Mouse (Mus musculus): ENCODE data around the gene St3gal3. TPM values are rescaled to one million over a fixed set of nuclear protein-coding genes. Genes with fewer than 3 reads are reported as not detected.
A peak's percentile ranks its signal among the peaks of the same experiment; 100 is the strongest.

Gene St3gal3
- polyA plus RNA-seq, 1 experiment, result 8.1 TPM

- no peak overlapping the region for H3K27ac ChIP-seq (ENCODE audit: insufficient read depth, low read depth, low read length)
- TF ChIP-seq POLR2A (IDR thresholded peaks at IDR 0.05; ENCODE audit: low read depth, low read length), result no peak
- no peak for TF ChIP-seq CTCF (IDR thresholded peaks at IDR 0.05; ENCODE audit: extremely low read depth, insufficient read length, insufficient replicate concordance, low read depth, low read length)
- WGBS, result 75% methylated on average over 4 of the region's 4 CpGs
- no peak overlapping the region for H3K4me3 ChIP-seq (ENCODE audit: low read depth, low read length)
- H3K27me3 ChIP-seq (ENCODE audit: control insufficient read depth, insufficient read depth, low read length), result no peaks in the 10 kb centered on the region
- no peaks in the 10 kb centered on the region for H3K4me1 ChIP-seq (ENCODE audit: control insufficient read depth, insufficient read depth, insufficient read length, low read length)
- H3K36me3 ChIP-seq (ENCODE audit: control insufficient read depth, insufficient read depth, low read length), result no peaks in the 10 kb centered on the region
Measured at GRCm38 (mm10) chr4:118040650-118041049, 94.1 kb downstream of the St3gal3 start.

- 90% methylated on average over 5 of the region's 5 CpGs for WGBS
- Histone ChIP-seq H3K27me3 (ENCODE audit: control insufficient read depth, insufficient read depth, low read length) (no peaks in the 10 kb centered on the region), H3K4me1 (ENCODE audit: control insufficient read depth, insufficient read depth, insufficient read length, low read length) (no peaks in the 10 kb centered on the region), H3K36me3 (ENCODE audit: control insufficient read depth, insufficient read depth, low read length) (no peaks in the 10 kb centered on the region), H3K27ac (ENCODE audit: insufficient read depth, low read depth, low read length) (no peak overlapping the region), H3K4me3 (ENCODE audit: low read depth, low read length) (no peak overlapping the region)
- TF ChIP-seq POLR2A (IDR thresholded peaks at IDR 0.05; ENCODE audit: low read depth, low read length) (no peak), CTCF (IDR thresholded peaks at IDR 0.05; ENCODE audit: extremely low read depth, insufficient read length, insufficient replicate concordance, low read depth, low read length) (no peak)
Measured at GRCm38 (mm10) chr4:118039964-118040363, 94.8 kb downstream of the St3gal3 start.

DNA sequence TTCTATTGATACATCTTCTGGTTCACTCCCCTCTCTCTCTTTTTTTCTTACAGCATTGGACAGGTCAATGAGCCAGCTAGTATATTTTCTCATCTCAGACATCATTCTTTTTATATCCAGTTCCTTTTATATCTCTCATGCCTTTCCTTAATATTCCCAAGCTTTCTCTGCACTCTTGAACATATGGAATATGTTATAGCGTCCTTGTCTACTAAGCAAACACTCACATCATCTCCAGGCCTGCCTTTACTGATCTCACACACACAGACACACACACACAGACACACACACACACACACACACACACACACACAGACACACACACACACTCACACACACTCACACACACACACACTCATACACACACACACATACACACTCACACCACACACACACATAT is 96.7 kb downstream of the St3gal3 start:
- WGBS, result 94% methylated on average over 1 of the region's 1 CpGs

DNA sequence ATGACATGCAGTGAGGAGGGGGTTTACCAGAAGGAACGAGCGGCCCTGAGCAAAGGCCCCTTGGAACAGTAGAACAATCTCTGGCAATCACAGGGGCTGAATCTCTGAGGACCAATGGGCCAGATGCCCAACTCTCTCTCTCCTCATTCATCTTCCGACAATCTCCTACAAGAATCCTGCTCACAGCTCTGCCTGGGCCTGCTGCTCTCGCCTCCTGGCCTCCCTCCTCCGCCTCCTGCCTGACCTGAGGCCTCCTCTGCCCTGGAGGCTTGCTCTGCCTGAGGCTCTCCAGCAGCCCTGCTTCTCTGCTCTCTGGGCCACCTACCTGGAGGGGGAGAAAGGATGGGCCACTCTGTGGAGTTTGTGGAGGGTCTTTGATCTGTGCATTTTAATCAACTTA is 97.3 kb downstream of the St3gal3 start:
- H3K4me1 ChIP-seq (ENCODE audit: control insufficient read depth, insufficient read depth, insufficient read length, low read length), result no peaks in the 10 kb centered on the region
- H3K27ac ChIP-seq (ENCODE audit: insufficient read depth, low read depth, low read length), result no peak overlapping the region
- no peaks in the 10 kb centered on the region for H3K36me3 ChIP-seq (ENCODE audit: control insufficient read depth, insufficient read depth, low read length)
- no peak for TF ChIP-seq CTCF (IDR thresholded peaks at IDR 0.05; ENCODE audit: extremely low read depth, insufficient read length, insufficient replicate concordance, low read depth, low read length)
- no peak for TF ChIP-seq POLR2A (IDR thresholded peaks at IDR 0.05; ENCODE audit: low read depth, low read length)
- 90% methylated on average over 5 of the region's 5 CpGs for WGBS
- no peak overlapping the region for H3K4me3 ChIP-seq (ENCODE audit: low read depth, low read length)
- no peaks in the 10 kb centered on the region for H3K27me3 ChIP-seq (ENCODE audit: control insufficient read depth, insufficient read depth, low read length)

More for the DNA sequence above, 96.7 kb downstream of the St3gal3 start:
- Histone ChIP-seq H3K27me3 (ENCODE audit: control insufficient read depth, insufficient read depth, low read length) (no peaks in the 10 kb centered on the region), H3K36me3 (ENCODE audit: control insufficient read depth, insufficient read depth, low read length) (no peaks in the 10 kb centered on the region), H3K27ac (ENCODE audit: insufficient read depth, low read depth, low read length) (no peak overlapping the region), H3K4me1 (ENCODE audit: control insufficient read depth, insufficient read depth, insufficient read length, low read length) (no peaks in the 10 kb centered on the region), H3K4me3 (ENCODE audit: low read depth, low read length) (no peak overlapping the region)
- TF ChIP-seq POLR2A (IDR thresholded peaks at IDR 0.05; ENCODE audit: low read depth, low read length), result no peak
- no peak for TF ChIP-seq CTCF (IDR thresholded peaks at IDR 0.05; ENCODE audit: extremely low read depth, insufficient read length, insufficient replicate concordance, low read depth, low read length)

- Histone ChIP-seq H3K27ac (ENCODE audit: insufficient read depth, low read depth, low read length) (no peak overlapping the region), H3K27me3 (ENCODE audit: control insufficient read depth, insufficient read depth, low read length) (no peaks in the 10 kb centered on the region), H3K4me1 (ENCODE audit: control insufficient read depth, insufficient read depth, insufficient read length, low read length) (peaks cover under 1% of the 10 kb centered on the region; the same call in 1 of the 2 replicates), H3K4me3 (ENCODE audit: low read depth, low read length) (no peak overlapping the region), H3K36me3 (ENCODE audit: control insufficient read depth, insufficient read depth, low read length) (no peaks in the 10 kb centered on the region)
- TF ChIP-seq POLR2A (IDR thresholded peaks at IDR 0.05; ENCODE audit: low read depth, low read length) (no peak), CTCF (IDR thresholded peaks at IDR 0.05; ENCODE audit: extremely low read depth, insufficient read length, insufficient replicate concordance, low read depth, low read length) (no peak)
- 92% methylated on average over 4 of the region's 4 CpGs for WGBS
Measured at GRCm38 (mm10) chr4:118036531-118036930, 98.2 kb downstream of the St3gal3 start.

- Histone ChIP-seq H3K27me3 (ENCODE audit: control insufficient read depth, insufficient read depth, low read length) (no peaks in the 10 kb centered on the region), H3K27ac (ENCODE audit: insufficient read depth, low read depth, low read length) (no peak overlapping the region), H3K4me1 (ENCODE audit: control insufficient read depth, insufficient read depth, insufficient read length, low read length) (peaks cover 4% of the 10 kb centered on the region; the same call in 1 of the 2 replicates), H3K4me3 (ENCODE audit: low read depth, low read length) (no peak overlapping the region), H3K36me3 (ENCODE audit: control insufficient read depth, insufficient read depth, low read length) (no peaks in the 10 kb centered on the region)
- 93% methylated on average over 2 of the region's 2 CpGs for WGBS
- no peak for TF ChIP-seq POLR2A (IDR thresholded peaks at IDR 0.05; ENCODE audit: low read depth, low read length)
- peak; percentile 24; the same call in 1 of the 2 replicates for TF ChIP-seq CTCF (IDR thresholded peaks at IDR 0.05; ENCODE audit: extremely low read depth, insufficient read length, insufficient replicate concordance, low read depth, low read length)
Measured at GRCm38 (mm10) chr4:118035090-118035489, 99.6 kb downstream of the St3gal3 start.

GRCm38 (mm10) chr4:118033026-118033425 is 101.7 kb downstream of the St3gal3 start:
- Histone ChIP-seq H3K36me3 (ENCODE audit: control insufficient read depth, insufficient read depth, low read length) (no peaks in the 10 kb centered on the region), H3K4me3 (ENCODE audit: low read depth, low read length) (no peak overlapping the region), H3K27ac (ENCODE audit: insufficient read depth, low read depth, low read length) (no peak overlapping the region), H3K4me1 (ENCODE audit: control insufficient read depth, insufficient read depth, insufficient read length, low read length) (peaks cover 6% of the 10 kb centered on the region; the same call in 1 of the 2 replicates), H3K27me3 (ENCODE audit: control insufficient read depth, insufficient read depth, low read length) (no peaks in the 10 kb centered on the region)
- 62% methylated on average over 5 of the region's 5 CpGs for whole genome bisulfite sequencing
- no peak for TF ChIP-seq CTCF (IDR thresholded peaks at IDR 0.05; ENCODE audit: extremely low read depth, insufficient read length, insufficient replicate concordance, low read depth, low read length)
- TF ChIP-seq POLR2A (IDR thresholded peaks at IDR 0.05; ENCODE audit: low read depth, low read length), result no peak
